8 mouse cellular contexts compared by ENCODE assay signal in genomic region chr16:17646310-17647114, GRCm38 (mm10). TPM values are rescaled to one million over a fixed set of nuclear protein-coding genes. Genes with fewer than 3 reads are reported as not detected.
A peak's percentile ranks its signal among the peaks of the same experiment; 100 is the strongest.
DNase-seq lines count a peak whose midpoint lies in the region; ATAC-seq lines count a peak whose summit lies in the region.

Ccdc74a (plus strand) TSS chr16:17646470.

- no peaks in the 10 kb centered on the region for H3K9me3 ChIP-seq in embryonic facial prominence, embryonic 13.5 days
- no peaks in the 10 kb centered on the region for H3K9me3 ChIP-seq in limb, embryonic 12.5 days
- no peaks in the 10 kb centered on the region for H3K9me3 ChIP-seq in midbrain, embryonic 15.5 days

- peak; percentile 79 for DNase-seq in B cell, adult 2 months
- DNase-seq in adrenal gland, postnatal 4 days (ENCODE audit: low spot score in 2 of 2), result peak; percentile 61 to 66
- DNase-seq in heart, adult 18-20 months, result peak; percentile 85 to 89
- peak; percentile 86 for DNase-seq in kidney, adult 18-20 months
- peak; percentile 66 to 73 for DNase-seq in spleen, adult 18-20 months

- H3K4me1 ChIP-seq in embryonic facial prominence, embryonic 13.5 days, result peaks cover 15% of the 10 kb centered on the region
- peaks cover 10% of the 10 kb centered on the region for H3K4me1 ChIP-seq in limb, embryonic 12.5 days (replicated peaks)
- peaks cover 15% of the 10 kb centered on the region for H3K4me1 ChIP-seq in midbrain, embryonic 15.5 days

- peak within 1 kb of the TSS; percentile 73 for H3K9ac ChIP-seq in embryonic facial prominence, embryonic 13.5 days
- H3K9ac ChIP-seq in limb, embryonic 12.5 days (replicated peaks), result peak within 1 kb of the TSS; percentile 71
- peak within 1 kb of the TSS; percentile 70 for H3K9ac ChIP-seq in midbrain, embryonic 15.5 days

- H3K27me3 ChIP-seq in embryonic facial prominence, embryonic 13.5 days, result no peaks in the 10 kb centered on the region
- H3K27me3 ChIP-seq in limb, embryonic 12.5 days, result no peaks in the 10 kb centered on the region
- no peaks in the 10 kb centered on the region for H3K27me3 ChIP-seq in midbrain, embryonic 15.5 days (replicated peaks)

- H3K36me3 ChIP-seq in embryonic facial prominence, embryonic 13.5 days, result peaks cover 58% of the 10 kb centered on the region
- H3K36me3 ChIP-seq in limb, embryonic 12.5 days, result peaks cover 53% of the 10 kb centered on the region
- H3K36me3 ChIP-seq in midbrain, embryonic 15.5 days (replicated peaks), result peaks cover 13% of the 10 kb centered on the region; the same call in 1 of the 2 replicates

- WGBS in embryonic facial prominence, embryonic 13.5 days, result 3% methylated on average over 56 of the region's 65 CpGs
- WGBS in limb, embryonic 12.5 days, result 2% methylated on average over 65 of the region's 65 CpGs
- WGBS in midbrain, embryonic 15.5 days, result 2% methylated on average over 61 of the region's 65 CpGs

- peak; percentile 90 for ATAC-seq in embryonic facial prominence, embryonic 13.5 days (ENCODE audit: insufficient number of reproducible peaks, insufficient read depth, low FRiP score, low TSS enrichment, low read depth)
- peak; percentile 92 for ATAC-seq in limb, embryonic 12.5 days (ENCODE audit: insufficient number of reproducible peaks, insufficient read depth, low FRiP score, low TSS enrichment, low read depth)
- peak; percentile 94 for ATAC-seq in midbrain, embryonic 15.5 days (replicated peaks)

- peak within 1 kb of the TSS; percentile 63 for H3K4me3 ChIP-seq in embryonic facial prominence, embryonic 13.5 days
- H3K4me3 ChIP-seq in limb, embryonic 12.5 days (replicated peaks), result peak within 1 kb of the TSS; percentile 62
- H3K4me3 ChIP-seq in midbrain, embryonic 15.5 days, result peak within 1 kb of the TSS; percentile 80

- H3K4me2 ChIP-seq in embryonic facial prominence, embryonic 13.5 days, result peak within 1 kb of the TSS; percentile 85
- peak within 1 kb of the TSS; percentile 86 for H3K4me2 ChIP-seq in limb, embryonic 12.5 days
- peak within 1 kb of the TSS; percentile 83 for H3K4me2 ChIP-seq in midbrain, embryonic 15.5 days

- peak within 1 kb of the TSS; percentile 72; the same call in 1 of the 2 replicates for H3K27ac ChIP-seq in embryonic facial prominence, embryonic 13.5 days
- H3K27ac ChIP-seq in limb, embryonic 12.5 days, result peak within 1 kb of the TSS; percentile 69
- peak within 1 kb of the TSS; percentile 69 for H3K27ac ChIP-seq in midbrain, embryonic 15.5 days

RNA-seq across cellular contexts. Expression of gene Ccdc74a, which starts in this region (rescaled TPM):
- total RNA-seq in adrenal gland, postnatal 4 days (2021), result 1 to 10 TPM; 6.2 to 6.5 TPM
- 8.7 and 10.4 TPM in 2 replicates for polyA plus RNA-seq in embryonic facial prominence, embryonic 13.5 days (2015; fragmentation: Nextera tagmentation; extraction: Ambion mirVana)
- total RNA-seq in heart, adult 18-20 months (2021), result under 1 TPM; 0.35 to 0.57 TPM
- polyA plus RNA-seq in limb, embryonic 12.5 days (2016; fragmentation: Nextera tagmentation; extraction: Ambion mirVana), result 8.2 and 11.9 TPM in 2 replicates
- 11.2 and 11.5 TPM in 2 replicates for polyA plus RNA-seq in midbrain, embryonic 15.5 days (2015; fragmentation: Nextera tagmentation; extraction: Ambion mirVana)

Comparison
In these comparisons a context has a peak if more than half of its experiments do, and no peak if none do; other contexts are left out.
1. Peak in every context shown above with its lines: DNase-seq, ATAC-seq, H3K4me3 ChIP-seq and H3K27ac ChIP-seq.
2. RNA of gene Ccdc74a (total RNA-seq): 6.2 to 6.5 TPM in adrenal gland, postnatal 4 days; 0.35 to 0.57 TPM in heart, adult 18-20 months; every median in the first group is over 4 times any median in the second.
3. Peak in DNase-seq in heart, adult 18-20 months; RNA of the gene not detected or under 1 TPM.